Mouse (Mus musculus) myocyte (in vitro differentiated cells): ENCODE measurements at regions not wholly inside any gene's neighbourhood (a gene's known extent, or its start where the extent isn't known, plus 50 kb on each side); places are given as distances from the start of the nearest gene placed in this dataset.

ENCODE experiments used
- MYOD1 ChIP-seq, 3 experiments: IDR thresholded peaks; one replicate each; pipeline ENCODE4 v1.6.1; 2011; ENCODE audit warnings: control low read depth in 2 of 3, low read depth in 2 of 3, mild to moderate bottlenecking in 2 of 3, moderate library complexity in 1 of 3; ENCODE audit not compliant: insufficient read length in 2 of 3, control insufficient read depth in 1 of 3
- POLR2A ChIP-seq: IDR thresholded peaks from one replicate; pipeline ENCODE4 v1.6.1; 2011; ENCODE audit warnings: low read depth, mild to moderate bottlenecking, control low read depth, moderate library complexity; ENCODE audit not compliant: insufficient read length
- TCF12 ChIP-seq: IDR thresholded peaks from one replicate; pipeline ENCODE4 v1.6.1; 2011; ENCODE audit warnings: mild to moderate bottlenecking, control low read depth; ENCODE audit not compliant: poor library complexity, insufficient read depth, severe bottlenecking

DNA sequence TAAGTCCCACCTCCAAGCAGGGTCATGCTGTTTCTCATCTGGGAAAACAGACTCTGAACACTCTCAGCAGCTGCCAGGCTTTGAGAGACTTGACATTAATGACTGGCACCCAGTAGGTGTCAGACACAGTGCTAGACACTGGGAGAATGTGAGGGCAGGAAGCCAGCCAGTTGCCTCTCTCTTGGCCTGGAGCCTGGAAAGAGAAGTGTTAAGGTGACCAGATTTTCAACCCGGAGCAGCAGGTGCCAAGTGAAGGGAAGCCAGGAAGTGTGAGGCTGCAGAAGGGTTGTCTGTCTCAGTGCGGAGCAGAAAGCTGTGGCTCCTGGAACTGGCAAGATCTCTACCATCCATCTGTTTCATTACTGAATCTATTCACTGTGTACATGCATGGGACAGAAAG, 410.6 kb downstream of the Cdh26 start:
- TF ChIP-seq TCF12 (no peak), POLR2A (no peak), MYOD1 (IDR thresholded peaks at IDR 0.05; ENCODE audit: control insufficient read depth in 1 of 3, insufficient read length in 2 of 3, low read depth in 2 of 3) (no peak)
